Mouse (Mus musculus) midbrain, embryonic 10.5 days (tissue): Measurements from ENCODE around the gene Flt3l. TPM values are rescaled to one million over a fixed set of nuclear protein-coding genes. Genes with fewer than 3 reads are reported as not detected.

Source experiments
- DNase-seq: peaks from one replicate; pipeline ENCODE4 v3.0.0-alpha.2; 2017; ENCODE audit warnings: low spot score
- H3K27ac ChIP-seq: fragments of 300-500 bp; sonication (generic); replicated peaks from 2 replicates; pipeline ENCODE4 v1.5.1; 2016; ENCODE audit warnings: mild to moderate bottlenecking
- H3K27me3 ChIP-seq: fragments of 300-500 bp; sonication (generic); 2 replicates; pipeline ENCODE4 v1.6.1; 2016; ENCODE audit warnings: low read depth, mild to moderate bottlenecking; ENCODE audit not compliant: poor library complexity, severe bottlenecking
- H3K36me3 ChIP-seq: fragments of 300-500 bp; sonication (generic); 2 replicates; pipeline ENCODE4 v1.6.1; 2016; ENCODE audit warnings: mild to moderate bottlenecking, moderate library complexity
- H3K4me1 ChIP-seq: fragments of 300-500 bp; sonication (generic); 2 replicates; pipeline ENCODE4 v1.6.1; 2016
- H3K4me3 ChIP-seq: fragments of 300-500 bp; sonication (generic); 2 replicates; pipeline ENCODE4 v1.5.1; 2016; ENCODE audit warnings: mild to moderate bottlenecking, moderate library complexity
- H3K9me3 ChIP-seq: fragments of 300-500 bp; sonication (generic); replicated peaks from 2 replicates; pipeline ENCODE4 v1.6.1; 2016; ENCODE audit warnings: mild to moderate bottlenecking
- WGBS: fragments of 180-500 bp; shearing (Covaris S2); methylation state at CpG from one replicate; pipeline ENCODE4 v1.1.7; 2016; 5-methylcytosine and 5-hydroxymethylcytosine counted together
- microRNA counts: library from miRNA; unstranded; fragments of <30 nt; microRNA quantifications from one replicate; lab custom pipeline; 2017
- microRNA-seq: library from miRNA; unstranded; fragments of <30 nt; microRNA quantifications from one replicate; pipeline ENCODE4, GENCODE M21; 2017
- polyA plus RNA-seq: library from polyadenylated mRNA; unstranded; fragments of >200 nt; fragmentation: Nextera tagmentation; extraction: Ambion mirVana; gene quantifications from 2 replicates; pipeline ENCODE4 v1.2.1, GENCODE M21; 2016

The Flt3l gene
- polyA plus RNA-seq, 1 experiment from 2014 or later = 1.1 TPM

- 0 out of 2 replicates have a peak, but pooled peaks cover 2% of the 10 kb centered on the region for H3K4me1 ChIP-seq
- no peaks in the 10 kb centered on the region for H3K9me3 ChIP-seq
- no peak overlapping the region for H3K4me3 ChIP-seq
- 44% methylated on average over 5 of the region's 5 CpGs for WGBS
- peaks cover 52% of the 10 kb centered on the region for H3K36me3 ChIP-seq
- no peaks in the 10 kb centered on the region for H3K27me3 ChIP-seq
- no peak for DNase-seq
- no peak overlapping the region for H3K27ac ChIP-seq
Measured at GRCm38 (mm10) chr7:45081016-45081415, 55.2 kb downstream of the Flt3l start.

- Histone ChIP-seq H3K4me1 (0 out of 2 replicates have a peak, but pooled peaks cover 2% of the 10 kb centered on the region), H3K4me3 (peak overlapping the region; percentile 23; the same call in 1 of the 2 replicates), H3K36me3 (peaks cover 53% of the 10 kb centered on the region), H3K9me3 (no peaks in the 10 kb centered on the region), H3K27me3 (no peaks in the 10 kb centered on the region), H3K27ac (no peak overlapping the region)
- WGBS = 2% methylated on average over 10 of the region's 10 CpGs
- DNase-seq = peak; percentile 88
Measured at GRCm38 (mm10) chr7:45079856-45080255, 56.4 kb downstream of the Flt3l start.

MicroRNAs within 50 kb of the gene (microRNA counts, 519-probe panel; counts per million panel counts)
- not detected for microRNA mmu-miR-150 (lab: Ali Mortazavi, UCI)

Small RNAs within 50 kb of the gene (microRNA-seq; reads per million reads assigned to microRNA genes)
- 7.5 reads per million, percentile 18 among the genes with 10 or more reads in this experiment for gene Mir150
- gene Mir5121 = 19.7 reads per million, percentile 30 among the genes with 10 or more reads in this experiment
- not detected for gene Mir7055

Other genes starting within 250 kb of the Flt3l start
- 213 and 220 TPM in 2 replicates for gene Med25, start 243.7 kb downstream of the Flt3l start, polyA plus RNA-seq
- gene Fuz, start 240.4 kb downstream of the Flt3l start, polyA plus RNA-seq = 26.9 and 30.6 TPM in 2 replicates
- gene Ap2a1, start 206.9 kb downstream of the Flt3l start, polyA plus RNA-seq = 74.2 and 77.0 TPM in 2 replicates
- gene Tsks, start 193.2 kb downstream of the Flt3l start, polyA plus RNA-seq = 0.11 and 0.14 TPM in 2 replicates
- gene Cpt1c, start 161.6 kb downstream of the Flt3l start, polyA plus RNA-seq = 22.3 and 26.8 TPM in 2 replicates
- gene Prmt1, start 149.9 kb downstream of the Flt3l start, polyA plus RNA-seq = 908 and 945 TPM in 2 replicates
- gene Irf3, start 138.8 kb downstream of the Flt3l start, polyA plus RNA-seq = 69.5 and 71.2 TPM in 2 replicates
- 77.4 and 78.4 TPM in 2 replicates for gene Bcl2l12, start 137.7 kb downstream of the Flt3l start, polyA plus RNA-seq
- gene Scaf1, start 120.1 kb downstream of the Flt3l start, polyA plus RNA-seq = 39.6 and 44.8 TPM in 2 replicates
- 22.0 and 23.6 TPM in 2 replicates for gene Rras, start 118.5 kb downstream of the Flt3l start, polyA plus RNA-seq
- gene Prr12, start 83.6 kb downstream of the Flt3l start, polyA plus RNA-seq = 10.8 and 11.3 TPM in 2 replicates
- gene Nosip, start 74.0 kb downstream of the Flt3l start, polyA plus RNA-seq = 63.0 and 66.7 TPM in 2 replicates
- gene Prrg2, start 73.8 kb downstream of the Flt3l start, polyA plus RNA-seq = 17.0 and 17.3 TPM in 2 replicates
- gene Rcn3, start 44.2 kb downstream of the Flt3l start, polyA plus RNA-seq = 122 and 128 TPM in 2 replicates
- gene Fcgrt, start 32.6 kb downstream of the Flt3l start, polyA plus RNA-seq = 12.0 and 15.3 TPM in 2 replicates
- gene Rps11, start 12.0 kb downstream of the Flt3l start, polyA plus RNA-seq = 1,493 and 1,787 TPM in 2 replicates
- gene Rpl13a, start 7.7 kb downstream of the Flt3l start, polyA plus RNA-seq = 1,083 and 1,243 TPM in 2 replicates
- gene Gm45713, start 201 bp downstream of the Flt3l start, polyA plus RNA-seq = 0.11 and 0.19 TPM in 2 replicates
- gene Pih1d1, start 17.9 kb upstream of the Flt3l start, polyA plus RNA-seq = 108 and 111 TPM in 2 replicates
- 45.7 and 51.2 TPM in 2 replicates for gene Aldh16a1, start 18.2 kb upstream of the Flt3l start, polyA plus RNA-seq
- 0.25 and 0.52 TPM in 2 replicates for gene Slc17a7, start 27.5 kb upstream of the Flt3l start, polyA plus RNA-seq
- not detected in 2 replicates for gene Gfy, start 43.1 kb upstream of the Flt3l start, polyA plus RNA-seq
- not detected in 2 replicates for gene Pth2, start 44.6 kb upstream of the Flt3l start, polyA plus RNA-seq
- 0.73 and 0.88 TPM in 2 replicates for gene Ccdc155, start 68.5 kb upstream of the Flt3l start, polyA plus RNA-seq
- 0.72 and 1.4 TPM in 2 replicates for gene Dkkl1, start 75.7 kb upstream of the Flt3l start, polyA plus RNA-seq
- gene Tead2, start 79.3 kb upstream of the Flt3l start, polyA plus RNA-seq = 365 and 367 TPM in 2 replicates
- gene Cd37, start 102.7 kb upstream of the Flt3l start, polyA plus RNA-seq = 0.43 and 0.65 TPM in 2 replicates
- 0.07 TPM in 1 of 2 replicates, not detected in the other for gene Slc6a16, start 104.7 kb upstream of the Flt3l start, polyA plus RNA-seq
- not detected in 2 replicates for gene Slc6a21, start 141.1 kb upstream of the Flt3l start, polyA plus RNA-seq
- 7.0 and 9.6 TPM in 2 replicates for gene Trpm4, start 197.3 kb upstream of the Flt3l start, polyA plus RNA-seq
- 0.12 and 0.29 TPM in 2 replicates for gene Hrc, start 198.9 kb upstream of the Flt3l start, polyA plus RNA-seq
- 6.4 and 7.4 TPM in 2 replicates for gene Ppfia3, start 230.6 kb upstream of the Flt3l start, polyA plus RNA-seq
- gene Lin7b, start 234.2 kb upstream of the Flt3l start, polyA plus RNA-seq = 1.0 and 1.4 TPM in 2 replicates